Mouse (Mus musculus) kidney, postnatal 10 days (tissue): ENCODE data around the gene Kdm5c.
A peak's percentile ranks its signal among the peaks of the same experiment; 100 is the strongest.

ENCODE experiments used
- DNase-seq: peaks from one replicate; pipeline ENCODE4 v3.0.0; 2021; ENCODE audit warnings: mixed read lengths

Gene Kdm5c

GRCm38 (mm10) chrX:152306224-152306623, 73.4 kb downstream of the Kdm5c start:
- DNase-seq = no peak

GRCm38 (mm10) chrX:152307371-152307770, 74.6 kb downstream of the Kdm5c start:
- DNase-seq = no peak

GRCm38 (mm10) chrX:152307942-152308341, 75.1 kb downstream of the Kdm5c start:
- peak; percentile 19 for DNase-seq

- DNase-seq = no peak
Measured at GRCm38 (mm10) chrX:152320535-152320934, 87.7 kb downstream of the Kdm5c start.

- DNase-seq = no peak
Measured at GRCm38 (mm10) chrX:152322776-152323175, 90.0 kb downstream of the Kdm5c start.

GRCm38 (mm10) chrX:152323584-152323983, 90.8 kb downstream of the Kdm5c start:
- DNase-seq = peak; percentile 13
